Mouse (Mus musculus) left cerebral cortex, postnatal 25 days (tissue): ENCODE measurements around the gene Snx29. TPM values are rescaled to one million over a fixed set of nuclear protein-coding genes. Genes with fewer than 3 reads are reported as not detected.

Experiments
- DNase-seq, 2 experiments: peaks; one replicate each; pipeline ENCODE4 v3.0.0; 2022; ENCODE audit warnings: low spot score in 2 of 2, mixed read lengths in 1 of 2
- intact Hi-C: fragments of 180-260 bp; cut with DNase I; formaldehyde crosslinking; loops from one replicate; pipeline ENCODE4 v1.15.1; 2025
- total RNA-seq, 2 experiments: library from RNA; stranded (reverse); gene quantifications; 2 replicates each; pipeline ENCODE4 v1.2.3; 2021

The Snx29 gene
- total RNA-seq, 2 experiments from 2014 or later: 19.4 to 24.4 TPM

GRCm38 (mm10) chr16:11688281-11689005 is 365.7 kb downstream of the Snx29 start:
- intact Hi-C loops: no loop called here
- no peak for DNase-seq

- peak; percentile 50 to 63 for DNase-seq
- intact Hi-C loops: loop anchor here (5.0 to 10.0 kb wide), 2 partner anchors 223 to 515 kb away; no protein-coding TSS in a partner anchor
Observed at GRCm38 (mm10) chr16:11690097-11690496, 367.4 kb downstream of the Snx29 start.

GRCm38 (mm10) chr16:11690756-11691155 is 368.0 kb downstream of the Snx29 start:
- peak in 1 of 2 experiments; percentile 73 for DNase-seq

GRCm38 (mm10) chr16:11691487-11692200 is 368.9 kb downstream of the Snx29 start:
- DNase-seq: no peak
- intact Hi-C loops: loop anchor here (5.0 to 10.0 kb wide), 2 partner anchors 224 to 513 kb away; no protein-coding TSS in a partner anchor

More at GRCm38 (mm10) chr16:11690756-11691155, 368.0 kb downstream of the Snx29 start:
- intact Hi-C loops: loop anchor here (5.0 to 10.0 kb wide), 2 partner anchors 223 to 514 kb away; no protein-coding TSS in a partner anchor

GRCm38 (mm10) chr16:11692744-11693143 is 370.0 kb downstream of the Snx29 start:
- no peak for DNase-seq
- intact Hi-C loops: loop anchor here (5.0 to 10.0 kb wide), 2 partner anchors 225 to 512 kb away; no protein-coding TSS in a partner anchor

- DNase-seq: no peak
- intact Hi-C loops: loop anchor here (5.0 to 10.0 kb wide), 2 partner anchors 227 to 510 kb away; no protein-coding TSS in a partner anchor
Observed at GRCm38 (mm10) chr16:11694386-11694785, 371.7 kb downstream of the Snx29 start.

- intact Hi-C loops: loop anchor here (10.0 kb wide), 1 partner anchor 508 kb away; no protein-coding TSS in a partner anchor
- DNase-seq: no peak
Observed at GRCm38 (mm10) chr16:11696767-11697166, 374.1 kb downstream of the Snx29 start.

- peak; percentile 36 to 56 for DNase-seq
- intact Hi-C loops: loop anchor here (10.0 kb wide), 1 partner anchor 507 kb away; no protein-coding TSS in a partner anchor
Observed at GRCm38 (mm10) chr16:11697710-11698357, 375.1 kb downstream of the Snx29 start.

- no peak for DNase-seq
- intact Hi-C loops: no loop called here
Observed at GRCm38 (mm10) chr16:11701579-11701978, 378.9 kb downstream of the Snx29 start.

- intact Hi-C loops: no loop called here
Observed at GRCm38 (mm10) chr16:11704096-11704495, 381.4 kb downstream of the Snx29 start.

GRCm38 (mm10) chr16:11705456-11705855 is 382.7 kb downstream of the Snx29 start:
- no peak for DNase-seq
- intact Hi-C loops: no loop called here

More at GRCm38 (mm10) chr16:11704096-11704495, 381.4 kb downstream of the Snx29 start:
- DNase-seq: no peak

GRCm38 (mm10) chr16:11708097-11708496 is 385.4 kb downstream of the Snx29 start:
- no peak for DNase-seq
- intact Hi-C loops: no loop called here

GRCm38 (mm10) chr16:11709382-11709781 is 386.7 kb downstream of the Snx29 start:
- DNase-seq: no peak
- intact Hi-C loops: no loop called here

- no peak for DNase-seq
Observed at GRCm38 (mm10) chr16:11709999-11710667, 387.4 kb downstream of the Snx29 start.

GRCm38 (mm10) chr16:11713265-11713865 is 390.7 kb downstream of the Snx29 start:
- intact Hi-C loops: no loop called here
- DNase-seq: peak; percentile 11 to 64

More at GRCm38 (mm10) chr16:11709999-11710667, 387.4 kb downstream of the Snx29 start:
- intact Hi-C loops: no loop called here

- DNase-seq: no peak
- intact Hi-C loops: no loop called here
Observed at GRCm38 (mm10) chr16:11716932-11717331, 394.2 kb downstream of the Snx29 start.

- intact Hi-C loops: no loop called here
- no peak for DNase-seq
Observed at GRCm38 (mm10) chr16:11725901-11726300, 403.2 kb downstream of the Snx29 start.

- DNase-seq: no peak
- intact Hi-C loops: no loop called here
Observed at GRCm38 (mm10) chr16:11727331-11727730, 404.6 kb downstream of the Snx29 start.

- intact Hi-C loops: no loop called here
- no peak for DNase-seq
Observed at GRCm38 (mm10) chr16:11728131-11728530, 405.4 kb downstream of the Snx29 start.
